Mouse (Mus musculus): ENCODE data around the gene Nmrk2. TPM values are rescaled to one million over a fixed set of nuclear protein-coding genes. Genes with fewer than 3 reads are reported as not detected.
A peak's percentile ranks its signal among the peaks of the same experiment; 100 is the strongest.

Nmrk2 gene
- polyA plus RNA-seq, 1 experiment: not detected

- Histone ChIP-seq H3K36me3 (ENCODE audit: control insufficient read depth, insufficient read depth, low read length, poor library complexity, severe bottlenecking) (no peaks in the 10 kb centered on the region), H3K9me3 (replicated peaks; ENCODE audit: control insufficient read depth, insufficient read depth, low read length, poor library complexity, severe bottlenecking) (no peaks in the 10 kb centered on the region), H3K9ac (ENCODE audit: low read depth, poor library complexity, severe bottlenecking) (no peak overlapping the region), H3K27ac (ENCODE audit: insufficient read depth, low read length) (no peak overlapping the region), H3K4me3 (ENCODE audit: low read depth, low read length) (no peak overlapping the region), H3K4me1 (ENCODE audit: control insufficient read depth, insufficient read depth, low read length) (no peaks in the 10 kb centered on the region), H3K27me3 (ENCODE audit: control insufficient read depth, insufficient read depth, low read length, poor library complexity, severe bottlenecking) (no peaks in the 10 kb centered on the region)
- no peak for TF ChIP-seq CTCF (IDR thresholded peaks at IDR 0.05; ENCODE audit: low read depth, low read length)
- no peak for TF ChIP-seq EP300 (IDR thresholded peaks at IDR 0.05; ENCODE audit: insufficient read depth, low read depth, low read length)
Measured at GRCm38 (mm10) chr10:81204137-81204536, 2.3 kb upstream of the Nmrk2 start.

DNA sequence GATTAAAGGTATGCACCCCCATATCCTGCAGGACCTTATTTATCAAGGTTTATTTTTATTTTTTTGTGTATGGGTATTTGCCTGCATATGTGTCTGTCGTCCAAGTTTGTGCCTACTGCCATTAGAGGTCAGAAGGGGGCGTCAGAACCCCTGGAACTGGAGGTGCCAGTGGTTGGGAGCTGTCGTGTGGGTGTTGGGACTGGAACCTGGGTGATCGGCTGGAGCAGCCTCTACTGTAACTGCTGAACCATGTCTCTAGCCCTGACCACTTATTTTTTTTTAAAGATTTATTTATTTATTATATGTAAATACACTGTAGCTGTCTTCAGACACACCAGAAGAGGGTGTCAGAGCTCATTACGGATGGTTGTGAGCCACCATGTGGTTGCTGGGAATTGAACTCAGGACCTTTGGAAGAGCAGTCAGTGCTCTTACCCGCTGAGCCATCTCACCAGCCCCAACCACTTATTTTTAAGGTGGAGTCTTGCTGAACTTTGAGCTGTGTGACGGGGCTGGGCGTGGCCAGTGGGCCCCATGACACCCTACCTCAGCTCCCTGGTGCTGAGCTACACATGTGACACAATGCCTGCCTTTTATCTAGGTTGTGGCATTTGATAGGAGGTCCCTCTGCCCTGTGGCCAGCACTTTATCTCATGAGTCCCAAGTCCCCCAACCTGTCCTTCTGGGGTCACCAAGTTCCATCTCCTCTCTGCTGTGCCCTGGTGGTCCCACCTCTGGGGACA, 1.3 kb upstream of the Nmrk2 start:
- Histone ChIP-seq H3K9me3 (replicated peaks; ENCODE audit: control insufficient read depth, insufficient read depth, low read length, poor library complexity, severe bottlenecking) (no peaks in the 10 kb centered on the region), H3K9ac (ENCODE audit: low read depth, poor library complexity, severe bottlenecking) (no peak overlapping the region)

DNA sequence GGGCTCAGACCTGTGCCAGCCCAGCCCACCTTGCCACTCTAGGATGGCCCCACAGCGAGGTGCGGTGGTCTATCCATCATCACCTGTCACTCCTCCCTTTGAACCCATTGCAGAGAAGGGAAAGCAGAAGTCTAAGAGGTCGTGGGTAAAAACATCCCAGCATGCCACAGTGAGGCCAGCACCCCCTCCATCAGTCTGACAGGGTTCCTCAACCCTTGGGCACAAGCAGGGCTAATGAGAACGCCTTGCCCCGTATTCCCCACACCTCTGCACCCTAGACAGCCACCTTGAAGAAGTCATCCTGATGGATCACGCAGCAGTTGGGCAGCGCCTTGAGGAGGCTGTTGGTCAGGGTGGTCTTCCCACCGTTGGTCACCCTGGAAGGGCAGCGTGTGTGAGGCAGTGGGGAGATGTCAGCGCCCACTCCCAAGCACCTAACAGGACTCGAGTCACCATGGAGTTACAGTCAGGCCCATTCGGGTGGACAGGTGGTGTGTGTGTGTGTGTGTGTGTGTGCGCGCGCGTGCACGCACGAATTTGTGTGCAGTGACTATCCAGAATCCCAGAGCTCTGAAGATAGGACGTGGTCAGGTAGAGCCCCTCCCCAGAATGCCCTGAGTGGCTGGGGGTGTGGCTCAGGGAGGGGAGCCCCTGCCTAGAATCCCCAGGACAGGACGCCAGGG, 1.1 kb downstream of the Nmrk2 start:
- Histone ChIP-seq H3K4me1 (ENCODE audit: control insufficient read depth, insufficient read depth, low read length) (no peaks in the 10 kb centered on the region), H3K9me3 (replicated peaks; ENCODE audit: control insufficient read depth, insufficient read depth, low read length, poor library complexity, severe bottlenecking) (no peaks in the 10 kb centered on the region), H3K4me3 (ENCODE audit: low read depth, low read length) (no peak overlapping the region), H3K27me3 (ENCODE audit: control insufficient read depth, insufficient read depth, low read length, poor library complexity, severe bottlenecking) (no peaks in the 10 kb centered on the region), H3K27ac (ENCODE audit: insufficient read depth, low read length) (no peak overlapping the region), H3K36me3 (ENCODE audit: control insufficient read depth, insufficient read depth, low read length, poor library complexity, severe bottlenecking) (no peaks in the 10 kb centered on the region), H3K9ac (ENCODE audit: low read depth, poor library complexity, severe bottlenecking) (no peak overlapping the region)
- no peak for TF ChIP-seq EP300 (IDR thresholded peaks at IDR 0.05; ENCODE audit: insufficient read depth, low read depth, low read length)
- TF ChIP-seq POLR2A (IDR thresholded peaks at IDR 0.05; ENCODE audit: insufficient read depth, low read length): no peak
- TF ChIP-seq CTCF (IDR thresholded peaks at IDR 0.05; ENCODE audit: low read depth, low read length): no peak

More for the DNA sequence above, 1.3 kb upstream of the Nmrk2 start:
- Histone ChIP-seq H3K27ac (ENCODE audit: insufficient read depth, low read length) (no peak overlapping the region), H3K4me3 (ENCODE audit: low read depth, low read length) (no peak overlapping the region), H3K36me3 (ENCODE audit: control insufficient read depth, insufficient read depth, low read length, poor library complexity, severe bottlenecking) (no peaks in the 10 kb centered on the region), H3K27me3 (ENCODE audit: control insufficient read depth, insufficient read depth, low read length, poor library complexity, severe bottlenecking) (no peaks in the 10 kb centered on the region), H3K4me1 (ENCODE audit: control insufficient read depth, insufficient read depth, low read length) (no peaks in the 10 kb centered on the region)
- peak; percentile 47 for TF ChIP-seq CTCF (IDR thresholded peaks at IDR 0.05; ENCODE audit: low read depth, low read length)
- TF ChIP-seq POLR2A (IDR thresholded peaks at IDR 0.05; ENCODE audit: insufficient read depth, low read length): no peak
- TF ChIP-seq EP300 (IDR thresholded peaks at IDR 0.05; ENCODE audit: insufficient read depth, low read depth, low read length): no peak

GRCm38 (mm10) chr10:81200141-81200540, 1.7 kb downstream of the Nmrk2 start:
- no peaks in the 10 kb centered on the region for H3K27me3 ChIP-seq (ENCODE audit: control insufficient read depth, insufficient read depth, low read length, poor library complexity, severe bottlenecking)
- H3K9ac ChIP-seq (ENCODE audit: low read depth, poor library complexity, severe bottlenecking): no peak overlapping the region
- no peak for TF ChIP-seq EP300 (IDR thresholded peaks at IDR 0.05; ENCODE audit: insufficient read depth, low read depth, low read length)
- TF ChIP-seq POLR2A (IDR thresholded peaks at IDR 0.05; ENCODE audit: insufficient read depth, low read length): no peak
- no peak overlapping the region for H3K4me3 ChIP-seq (ENCODE audit: low read depth, low read length)
- H3K4me1 ChIP-seq (ENCODE audit: control insufficient read depth, insufficient read depth, low read length): no peaks in the 10 kb centered on the region
- no peak overlapping the region for H3K27ac ChIP-seq (ENCODE audit: insufficient read depth, low read length)
- no peaks in the 10 kb centered on the region for H3K36me3 ChIP-seq (ENCODE audit: control insufficient read depth, insufficient read depth, low read length, poor library complexity, severe bottlenecking)
- H3K9me3 ChIP-seq (replicated peaks; ENCODE audit: control insufficient read depth, insufficient read depth, low read length, poor library complexity, severe bottlenecking): no peaks in the 10 kb centered on the region

- Histone ChIP-seq H3K9me3 (replicated peaks; ENCODE audit: control insufficient read depth, insufficient read depth, low read length, poor library complexity, severe bottlenecking) (no peaks in the 10 kb centered on the region), H3K4me3 (ENCODE audit: low read depth, low read length) (no peak overlapping the region), H3K27ac (ENCODE audit: insufficient read depth, low read length) (no peak overlapping the region), H3K4me1 (ENCODE audit: control insufficient read depth, insufficient read depth, low read length) (no peaks in the 10 kb centered on the region), H3K9ac (ENCODE audit: low read depth, poor library complexity, severe bottlenecking) (no peak overlapping the region), H3K36me3 (ENCODE audit: control insufficient read depth, insufficient read depth, low read length, poor library complexity, severe bottlenecking) (no peaks in the 10 kb centered on the region), H3K27me3 (ENCODE audit: control insufficient read depth, insufficient read depth, low read length, poor library complexity, severe bottlenecking) (no peaks in the 10 kb centered on the region)
- TF ChIP-seq POLR2A (IDR thresholded peaks at IDR 0.05; ENCODE audit: insufficient read depth, low read length) (no peak), CTCF (IDR thresholded peaks at IDR 0.05; ENCODE audit: low read depth, low read length) (no peak), EP300 (IDR thresholded peaks at IDR 0.05; ENCODE audit: insufficient read depth, low read depth, low read length) (no peak)
Measured at GRCm38 (mm10) chr10:81198990-81199389, 2.9 kb downstream of the Nmrk2 start.

DNA sequence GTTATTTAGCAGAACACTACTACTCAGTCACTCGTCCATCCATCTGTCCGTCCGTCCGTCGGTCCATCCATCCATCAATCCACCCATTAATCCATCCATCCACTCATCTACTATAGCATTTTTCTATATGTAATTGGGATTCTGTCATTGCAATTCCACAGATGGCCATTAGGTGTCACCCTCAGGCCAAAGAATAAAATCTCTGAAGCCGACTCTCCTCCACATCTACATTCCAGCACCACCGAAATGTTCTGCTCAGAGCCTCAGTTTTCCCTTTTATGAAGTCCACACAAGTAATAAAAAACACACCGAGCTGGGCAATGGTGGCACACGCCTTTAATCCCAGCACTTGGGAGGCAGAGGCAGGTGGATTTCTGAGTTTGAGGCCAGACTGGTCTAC, 3.6 kb downstream of the Nmrk2 start:
- H3K9ac ChIP-seq (ENCODE audit: low read depth, poor library complexity, severe bottlenecking): no peak overlapping the region
- no peaks in the 10 kb centered on the region for H3K27me3 ChIP-seq (ENCODE audit: control insufficient read depth, insufficient read depth, low read length, poor library complexity, severe bottlenecking)
- H3K4me3 ChIP-seq (ENCODE audit: low read depth, low read length): no peak overlapping the region
- no peaks in the 10 kb centered on the region for H3K4me1 ChIP-seq (ENCODE audit: control insufficient read depth, insufficient read depth, low read length)
- H3K36me3 ChIP-seq (ENCODE audit: control insufficient read depth, insufficient read depth, low read length, poor library complexity, severe bottlenecking): no peaks in the 10 kb centered on the region
- no peaks in the 10 kb centered on the region for H3K9me3 ChIP-seq (replicated peaks; ENCODE audit: control insufficient read depth, insufficient read depth, low read length, poor library complexity, severe bottlenecking)
- no peak overlapping the region for H3K27ac ChIP-seq (ENCODE audit: insufficient read depth, low read length)
- TF ChIP-seq CTCF (IDR thresholded peaks at IDR 0.05; ENCODE audit: low read depth, low read length): peak; percentile 17
- no peak for TF ChIP-seq POLR2A (IDR thresholded peaks at IDR 0.05; ENCODE audit: insufficient read depth, low read length)

Data from ES-Bruce4 (cell line).